Mouse (Mus musculus) forebrain, embryonic 14.5 days (tissue): ENCODE results near the gene 1700029P11Rik. TPM values are rescaled to one million over a fixed set of nuclear protein-coding genes. Genes with fewer than 3 reads are reported as not detected.

Source experiments
- ATAC-seq: fragments of 200-750 bp; cut with Nextera tagmentation; 2 replicates; pipeline ENCODE4 v1.8.0; 2017; ENCODE audit warnings: mild to moderate bottlenecking, moderate library complexity
- DNase-seq: peaks from one replicate; pipeline ENCODE4 v3.0.0-alpha.2; 2015; ENCODE audit warnings: low spot score
- H3K27ac ChIP-seq: fragments of 300-500 bp; sonication (generic); 2 replicates; pipeline ENCODE4 v1.5.1; 2014; ENCODE audit warnings: low read depth, mild to moderate bottlenecking, control low read depth, low read length, moderate library complexity
- H3K27me3 ChIP-seq: fragments of 300-500 bp; sonication (generic); replicated peaks from 2 replicates; pipeline ENCODE4 v1.6.1; 2014; ENCODE audit warnings: low read length, control low read depth, mixed read lengths; ENCODE audit not compliant: control insufficient read depth, insufficient read depth
- H3K36me3 ChIP-seq: fragments of 300-500 bp; sonication (generic); 2 replicates; pipeline ENCODE4 v1.6.1; 2014; ENCODE audit warnings: low read length, control low read depth; ENCODE audit not compliant: control insufficient read depth, insufficient read depth
- H3K4me1 ChIP-seq: fragments of 300-500 bp; sonication (generic); 2 replicates; pipeline ENCODE4 v1.6.1; 2014; ENCODE audit warnings: antibody characterized with exemption, low read length, control low read depth; ENCODE audit not compliant: control insufficient read depth, insufficient read depth
- H3K4me2 ChIP-seq: fragments of 300-500 bp; sonication (generic); 2 replicates; pipeline ENCODE4 v1.6.1; 2014; ENCODE audit warnings: mild to moderate bottlenecking, control low read depth, low read length
- H3K4me3 ChIP-seq: fragments of 300-500 bp; sonication (generic); 2 replicates; pipeline ENCODE4 v1.5.1; 2014; ENCODE audit warnings: low read depth, low read length, control low read depth
- H3K9ac ChIP-seq: fragments of 300-500 bp; sonication (generic); 2 replicates; pipeline ENCODE4 v1.6.1; 2014; ENCODE audit warnings: mild to moderate bottlenecking, low read length, control low read depth, moderate library complexity
- H3K9me3 ChIP-seq: fragments of 300-500 bp; sonication (generic); replicated peaks from 2 replicates; pipeline ENCODE4 v1.6.1; 2016; ENCODE audit warnings: low read length, control low read depth, mixed read lengths; ENCODE audit not compliant: control insufficient read depth
- WGBS: fragments of 180-500 bp; shearing (Covaris S2); extraction: QIAGEN DNeasy Blood & Tissue Kit; methylation state at CpG from one replicate; pipeline ENCODE4 v1.1.7; 2014; 5-methylcytosine and 5-hydroxymethylcytosine counted together
- polyA plus RNA-seq: library from polyadenylated mRNA; unstranded; fragments of >200 nt; fragmentation: Nextera tagmentation; extraction: Ambion mirVana; gene quantifications from 2 replicates; pipeline ENCODE4 v1.2.1, GENCODE M21; 2014

The 1700029P11Rik gene
- polyA plus RNA-seq, 1 experiment from 2014 or later: not detected

GRCm38 (mm10) chr15:81954151-81954583 is 26.2 kb upstream of the 1700029P11Rik start:
- ATAC-seq (no peak), DNase-seq (no peak)
- H3K9ac ChIP-seq: no peak overlapping the region
- no peak overlapping the region for H3K4me2 ChIP-seq
- WGBS: 92% methylated on average over 9 of the region's 9 CpGs
- H3K27ac ChIP-seq: no peak overlapping the region
- no peaks in the 10 kb centered on the region for H3K9me3 ChIP-seq
- H3K27me3 ChIP-seq: no peaks in the 10 kb centered on the region
- H3K36me3 ChIP-seq: peaks cover 49% of the 10 kb centered on the region
- H3K4me3 ChIP-seq: no peak overlapping the region
- no peaks in the 10 kb centered on the region for H3K4me1 ChIP-seq

GRCm38 (mm10) chr15:81954716-81955115 is 25.6 kb upstream of the 1700029P11Rik start:
- Histone ChIP-seq H3K4me2 (no peak overlapping the region), H3K9ac (no peak overlapping the region), H3K9me3 (no peaks in the 10 kb centered on the region), H3K4me3 (no peak overlapping the region), H3K27me3 (no peaks in the 10 kb centered on the region), H3K36me3 (peaks cover 44% of the 10 kb centered on the region), H3K4me1 (no peaks in the 10 kb centered on the region), H3K27ac (no peak overlapping the region)
- no peak for DNase-seq
- no peak for ATAC-seq
- WGBS: 90% methylated on average over 6 of the region's 6 CpGs

- Histone ChIP-seq H3K27ac (no peak overlapping the region), H3K4me1 (no peaks in the 10 kb centered on the region), H3K9ac (no peak overlapping the region; the same call in 1 of the 2 replicates), H3K9me3 (no peaks in the 10 kb centered on the region), H3K36me3 (peaks cover 37% of the 10 kb centered on the region), H3K27me3 (no peaks in the 10 kb centered on the region), H3K4me2 (no peak overlapping the region), H3K4me3 (no peak overlapping the region)
- WGBS: 94% methylated on average over 15 of the region's 15 CpGs
- DNase-seq (no peak), ATAC-seq (no peak)
Observed at GRCm38 (mm10) chr15:81955414-81955813, 24.9 kb upstream of the 1700029P11Rik start.

GRCm38 (mm10) chr15:81956457-81956856 is 23.9 kb upstream of the 1700029P11Rik start:
- Histone ChIP-seq H3K4me1 (no peaks in the 10 kb centered on the region), H3K9ac (no peak overlapping the region), H3K27me3 (no peaks in the 10 kb centered on the region), H3K9me3 (no peaks in the 10 kb centered on the region), H3K36me3 (peaks cover 28% of the 10 kb centered on the region), H3K4me2 (no peak overlapping the region), H3K27ac (no peak overlapping the region), H3K4me3 (no peak overlapping the region)
- peak; percentile 51 for DNase-seq
- WGBS: 53% methylated on average over 8 of the region's 8 CpGs
- no peak for ATAC-seq

GRCm38 (mm10) chr15:81957598-81957997 is 22.7 kb upstream of the 1700029P11Rik start:
- 87% methylated on average over 11 of the region's 11 CpGs for WGBS
- no peaks in the 10 kb centered on the region for H3K9me3 ChIP-seq
- no peak overlapping the region for H3K4me3 ChIP-seq
- no peaks in the 10 kb centered on the region for H3K27me3 ChIP-seq
- no peaks in the 10 kb centered on the region for H3K4me1 ChIP-seq
- peaks cover 17% of the 10 kb centered on the region for H3K36me3 ChIP-seq
- ATAC-seq (no peak), DNase-seq (no peak)
- H3K4me2 ChIP-seq: no peak overlapping the region
- no peak overlapping the region for H3K27ac ChIP-seq
- no peak overlapping the region for H3K9ac ChIP-seq

- H3K4me2 ChIP-seq: no peak overlapping the region
- no peak overlapping the region for H3K27ac ChIP-seq
- DNase-seq (no peak), ATAC-seq (no peak)
- H3K36me3 ChIP-seq: peaks cover 17% of the 10 kb centered on the region
- H3K9me3 ChIP-seq: no peaks in the 10 kb centered on the region
- H3K4me3 ChIP-seq: no peak overlapping the region
- WGBS: 98% methylated on average over 3 of the region's 3 CpGs
- H3K27me3 ChIP-seq: no peaks in the 10 kb centered on the region
- H3K4me1 ChIP-seq: no peaks in the 10 kb centered on the region
- H3K9ac ChIP-seq: no peak overlapping the region
Observed at GRCm38 (mm10) chr15:81958906-81959305, 21.4 kb upstream of the 1700029P11Rik start.

GRCm38 (mm10) chr15:81960171-81961077 is 19.9 kb upstream of the 1700029P11Rik start, which contains the start of gene Pmm1:
Gene Pmm1 (minus strand): TSS chr15:81960930.
- Histone ChIP-seq H3K4me2 (peak within 1 kb of the TSS; percentile 97), H3K36me3 (peaks cover 2% of the 10 kb centered on the region), H3K27me3 (no peaks in the 10 kb centered on the region), H3K9ac (peak within 1 kb of the TSS; percentile 74), H3K4me3 (peak within 1 kb of the TSS; percentile 66), H3K27ac (peak within 1 kb of the TSS; percentile 85), H3K4me1 (no peaks in the 10 kb centered on the region), H3K9me3 (no peaks in the 10 kb centered on the region)
- DNase-seq (peak; percentile 99), ATAC-seq (peak; percentile 98)
- WGBS: under 1% methylated on average over 77 of the region's 77 CpGs

- no peak for DNase-seq
- ATAC-seq: no peak; the same call in 1 of the 2 replicates
- WGBS: 2% methylated on average over 7 of the region's 8 CpGs
- H3K4me1 ChIP-seq: no peaks in the 10 kb centered on the region
- peak overlapping the region; percentile 18; the same call in 1 of the 2 replicates for H3K9ac ChIP-seq
- no peak overlapping the region for H3K27ac ChIP-seq
- peak overlapping the region; percentile 97 for H3K4me2 ChIP-seq
- H3K36me3 ChIP-seq: no peaks in the 10 kb centered on the region
- H3K9me3 ChIP-seq: no peaks in the 10 kb centered on the region
- H3K27me3 ChIP-seq: no peaks in the 10 kb centered on the region
- peak overlapping the region; percentile 66 for H3K4me3 ChIP-seq
Observed at GRCm38 (mm10) chr15:81961078-81961451, 19.3 kb upstream of the 1700029P11Rik start.

- Histone ChIP-seq H3K4me2 (no peak overlapping the region), H3K27ac (no peak overlapping the region), H3K36me3 (no peaks in the 10 kb centered on the region), H3K4me3 (no peak overlapping the region), H3K27me3 (no peaks in the 10 kb centered on the region), H3K4me1 (no peaks in the 10 kb centered on the region), H3K9me3 (no peaks in the 10 kb centered on the region), H3K9ac (no peak overlapping the region)
- no peak for DNase-seq
- 62% methylated on average over 1 of the region's 1 CpGs for WGBS
- ATAC-seq: no peak
Observed at GRCm38 (mm10) chr15:81964262-81964661, 16.1 kb upstream of the 1700029P11Rik start.
